23 mouse cellular contexts compared by ENCODE assay signal in the genomic region with DNA sequence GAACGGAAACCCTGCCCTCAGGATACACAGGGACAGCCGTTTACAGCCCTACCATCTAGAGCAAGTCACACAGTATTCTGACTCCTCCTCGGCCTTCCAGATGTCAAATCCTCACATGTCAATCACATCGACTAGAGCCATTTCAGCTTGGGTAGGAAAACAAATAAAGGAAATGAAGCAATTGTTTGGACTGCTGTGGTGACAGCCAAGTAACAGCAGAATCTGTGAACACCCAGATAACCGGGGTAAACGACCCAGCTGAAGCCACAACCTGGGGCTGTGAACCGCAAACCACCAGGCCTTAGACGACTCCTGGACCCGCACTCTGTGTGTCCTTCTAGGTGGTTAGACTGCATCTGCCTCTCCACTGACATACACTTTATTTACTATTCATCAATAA.
"Had no signal": no experiment of that assay in that cellular context is flagged by ENCODE, and none has a peak within 500 bp of the region (broad histone marks: within the 10 kb centered on the region; RNA-seq: fewer than 3 reads in every experiment).

No protein-coding gene starts in this region.

- ATAC-seq: hindbrain, postnatal 0 days had no signal

- H3K27ac ChIP-seq: heart, adult 2 months; heart, embryonic 13.5 days; heart, embryonic 15.5 days; hindbrain, embryonic 13.5 days; hindbrain, embryonic 15.5 days; hindbrain, postnatal 0 days; kidney, embryonic 15.5 days; kidney, postnatal 0 days; left cerebral cortex, adult 2 months; limb, embryonic 10.5 days; limb, embryonic 12.5 days; liver, embryonic 13.5 days had no signal

- H3K36me3 ChIP-seq: heart, embryonic 13.5 days; heart, embryonic 15.5 days; hindbrain, embryonic 13.5 days; hindbrain, embryonic 15.5 days; kidney, embryonic 15.5 days; limb, embryonic 10.5 days; limb, embryonic 12.5 days; liver, embryonic 13.5 days had no signal

- H3K9me3 ChIP-seq: heart, embryonic 13.5 days; heart, embryonic 15.5 days; hindbrain, embryonic 13.5 days; hindbrain, embryonic 15.5 days; kidney, embryonic 15.5 days; limb, embryonic 10.5 days; limb, embryonic 12.5 days; liver, embryonic 13.5 days had no signal

- H3K4me2 ChIP-seq: heart, embryonic 11.5 days; heart, embryonic 13.5 days; heart, embryonic 15.5 days; hindbrain, embryonic 13.5 days; hindbrain, embryonic 15.5 days; kidney, embryonic 15.5 days; limb, embryonic 12.5 days; liver, embryonic 13.5 days had no signal

- DNase-seq: gastrocnemius, postnatal 14 days; gastrocnemius, postnatal 36 days; heart, adult 11 months; heart, adult 2 months; heart, postnatal 14 days; heart, postnatal 36 days; kidney, adult 11 months; kidney, adult 2 months; kidney, adult 9 months; kidney, postnatal 14 days; kidney, postnatal 36 days; liver, embryonic 13.5 days had no signal

- H3K4me1 ChIP-seq: heart, embryonic 13.5 days; heart, embryonic 15.5 days; hindbrain, embryonic 13.5 days; hindbrain, embryonic 15.5 days; kidney, embryonic 15.5 days; limb, embryonic 10.5 days; limb, embryonic 12.5 days had no signal

- H3K4me3 ChIP-seq: heart, adult 2 months; heart, embryonic 13.5 days; heart, embryonic 15.5 days; hindbrain, embryonic 13.5 days; hindbrain, embryonic 15.5 days; kidney, embryonic 15.5 days; left cerebral cortex, adult 2 months; limb, embryonic 10.5 days; limb, embryonic 12.5 days; liver, embryonic 13.5 days had no signal

- H3K9ac ChIP-seq: heart, embryonic 13.5 days; heart, embryonic 15.5 days; hindbrain, embryonic 13.5 days; hindbrain, embryonic 15.5 days; kidney, embryonic 15.5 days; limb, embryonic 12.5 days; liver, embryonic 13.5 days had no signal

- H3K27me3 ChIP-seq: heart, embryonic 13.5 days; heart, embryonic 15.5 days; hindbrain, embryonic 15.5 days; kidney, embryonic 15.5 days; limb, embryonic 12.5 days; liver, embryonic 13.5 days had no signal
